Mouse (Mus musculus): ENCODE measurements around the gene Hfe. TPM values are rescaled to one million over a fixed set of nuclear protein-coding genes. Genes with fewer than 3 reads are reported as not detected.
A peak's percentile ranks its signal among the peaks of the same experiment; 100 is the strongest.

The Hfe gene
- polyA plus RNA-seq, 1 experiment = not detected

- TF ChIP-seq POLR2A (IDR thresholded peaks at IDR 0.05; ENCODE audit: insufficient read depth, low read depth, low read length) = no peak; the same call in 1 of the 2 replicates
- TF ChIP-seq CTCF (IDR thresholded peaks at IDR 0.05; ENCODE audit: insufficient read depth, low read depth, low read length) = no peak
- H3K4me3 ChIP-seq (ENCODE audit: insufficient read depth, low read depth, low read length) = peak overlapping the region; percentile 51
- H3K4me1 ChIP-seq (ENCODE audit: control insufficient read depth, insufficient read depth, low read length) = no peaks in the 10 kb centered on the region
- H3K27ac ChIP-seq (ENCODE audit: insufficient read depth, low read depth, low read length) = peak overlapping the region; percentile 66
- under 1% methylated on average over 39 of the region's 39 CpGs for WGBS
Observed at GRCm38 (mm10) chr13:23739069-23739921, 28.6 kb upstream of the Hfe start.

DNA sequence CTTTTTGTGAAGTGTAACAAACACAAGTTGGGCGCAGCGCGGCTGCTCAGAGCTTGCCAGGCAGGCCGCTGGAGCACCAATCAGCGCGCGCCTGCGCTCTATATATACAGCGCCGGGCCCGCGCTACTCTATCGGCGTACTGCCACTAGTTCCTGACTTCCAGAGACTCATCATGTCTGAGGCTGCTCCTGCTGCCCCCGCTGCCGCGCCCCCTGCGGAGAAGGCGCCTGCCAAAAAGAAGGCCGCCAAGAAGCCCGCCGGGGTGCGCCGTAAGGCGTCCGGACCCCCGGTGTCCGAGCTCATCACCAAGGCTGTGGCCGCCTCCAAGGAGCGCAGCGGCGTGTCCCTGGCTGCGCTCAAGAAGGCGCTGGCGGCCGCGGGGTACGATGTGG, 28.0 kb upstream of the Hfe start, which contains the start of gene Hist1h1c:
Gene Hist1h1c (plus strand): TSS at position 132 of the 392 bp plus-strand sequence.
- peak within 1 kb of the TSS; percentile 91 for H3K27ac ChIP-seq (ENCODE audit: insufficient read depth, low read depth, low read length)
- H3K4me3 ChIP-seq (ENCODE audit: insufficient read depth, low read depth, low read length) = peak within 1 kb of the TSS; percentile 51
- TF ChIP-seq CTCF (IDR thresholded peaks at IDR 0.05; ENCODE audit: insufficient read depth, low read depth, low read length) = no peak
- TF ChIP-seq POLR2A (IDR thresholded peaks at IDR 0.05; ENCODE audit: insufficient read depth, low read depth, low read length) = peak; percentile 97
- under 1% methylated on average over 37 of the region's 38 CpGs for WGBS
- no peaks in the 10 kb centered on the region for H3K4me1 ChIP-seq (ENCODE audit: control insufficient read depth, insufficient read depth, low read length)

DNA sequence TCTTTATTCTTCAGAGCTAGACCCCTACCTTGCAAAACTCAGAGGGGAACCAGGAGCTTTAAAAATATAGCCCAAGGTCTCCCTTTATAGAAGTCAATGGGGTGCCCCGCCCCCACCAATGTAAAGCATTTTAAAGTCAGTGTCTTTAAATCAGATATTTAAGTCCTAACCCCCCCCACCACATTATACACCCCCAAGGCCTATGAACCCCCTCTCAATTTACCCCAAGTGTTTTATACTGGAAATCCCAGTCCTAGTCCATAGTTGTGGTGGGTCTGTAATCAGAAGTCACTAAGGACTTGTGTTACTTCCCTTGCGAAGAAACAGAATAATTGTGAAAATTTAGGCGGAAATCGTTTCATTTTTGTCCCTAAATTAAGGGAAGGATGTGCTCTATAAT, 27.4 kb upstream of the Hfe start:
- Histone ChIP-seq H3K27ac (ENCODE audit: insufficient read depth, low read depth, low read length) (peak overlapping the region; percentile 91), H3K4me3 (ENCODE audit: insufficient read depth, low read depth, low read length) (no peak overlapping the region), H3K4me1 (ENCODE audit: control insufficient read depth, insufficient read depth, low read length) (no peaks in the 10 kb centered on the region)
- WGBS = 21% methylated on average over 4 of the region's 4 CpGs
- TF ChIP-seq POLR2A (IDR thresholded peaks at IDR 0.05; ENCODE audit: insufficient read depth, low read depth, low read length) (no peak), CTCF (IDR thresholded peaks at IDR 0.05; ENCODE audit: insufficient read depth, low read depth, low read length) (no peak)

DNA sequence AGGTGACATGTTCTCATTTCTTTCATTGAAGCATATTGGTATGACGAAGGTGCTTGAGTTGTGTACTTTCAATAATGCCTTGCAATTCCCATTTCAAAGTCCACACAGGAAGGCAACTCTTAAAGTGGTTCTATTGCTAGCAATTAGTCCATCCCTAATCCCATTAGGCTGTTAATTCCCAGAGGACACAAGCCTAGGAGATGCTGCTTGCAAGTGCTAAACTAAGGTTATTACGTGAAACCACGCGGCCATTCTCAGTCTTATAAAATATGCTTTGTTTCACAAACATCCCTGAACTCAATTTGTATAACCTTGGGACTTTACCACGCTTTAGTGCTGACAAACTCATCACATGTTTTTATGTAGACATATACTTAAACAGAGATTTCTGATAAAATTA, 26.4 kb upstream of the Hfe start:
- no peak overlapping the region for H3K4me3 ChIP-seq (ENCODE audit: insufficient read depth, low read depth, low read length)
- H3K4me1 ChIP-seq (ENCODE audit: control insufficient read depth, insufficient read depth, low read length) = no peaks in the 10 kb centered on the region
- WGBS = 91% methylated on average over 5 of the region's 5 CpGs
- H3K27ac ChIP-seq (ENCODE audit: insufficient read depth, low read depth, low read length) = no peak overlapping the region
- TF ChIP-seq CTCF (IDR thresholded peaks at IDR 0.05; ENCODE audit: insufficient read depth, low read depth, low read length) (no peak), POLR2A (IDR thresholded peaks at IDR 0.05; ENCODE audit: insufficient read depth, low read depth, low read length) (no peak)

DNA sequence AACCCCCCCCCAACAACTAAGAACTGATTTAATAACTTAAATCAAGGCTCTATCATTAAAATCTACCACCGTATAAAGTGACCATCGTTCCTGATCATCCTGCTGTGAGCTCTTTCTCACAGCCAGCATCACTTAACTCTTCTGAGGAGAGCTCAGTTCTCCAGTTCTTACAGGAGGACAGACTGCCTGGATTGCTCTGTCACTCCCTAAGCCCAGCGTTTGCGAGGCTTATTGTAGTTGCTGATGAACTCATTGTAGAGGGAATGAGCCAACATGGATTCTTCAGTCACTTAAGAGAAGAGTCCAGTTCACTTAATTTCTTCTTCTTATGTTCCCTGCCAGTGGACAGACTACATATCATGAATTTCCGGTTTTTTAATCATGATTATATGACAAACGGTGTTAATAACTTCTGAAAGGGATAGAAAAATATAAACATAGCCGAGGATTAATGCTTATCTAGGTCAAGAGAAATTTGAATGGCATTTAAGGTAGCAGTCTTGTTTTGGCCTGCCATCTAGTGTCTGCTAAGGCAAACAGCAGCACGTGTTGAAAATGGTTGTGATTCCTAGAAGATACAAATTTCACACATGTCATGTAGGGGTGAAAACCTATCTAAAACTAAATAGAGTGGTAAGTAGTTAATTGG, 21.6 kb upstream of the Hfe start:
- H3K4me3 ChIP-seq (ENCODE audit: insufficient read depth, low read depth, low read length) = no peak overlapping the region
- no peaks in the 10 kb centered on the region for H3K4me1 ChIP-seq (ENCODE audit: control insufficient read depth, insufficient read depth, low read length)
- 20% methylated on average over 8 of the region's 8 CpGs for WGBS
- H3K27ac ChIP-seq (ENCODE audit: insufficient read depth, low read depth, low read length) = no peak overlapping the region
- no peak for TF ChIP-seq CTCF (IDR thresholded peaks at IDR 0.05; ENCODE audit: insufficient read depth, low read depth, low read length)
- no peak for TF ChIP-seq POLR2A (IDR thresholded peaks at IDR 0.05; ENCODE audit: insufficient read depth, low read depth, low read length)

- no peak overlapping the region for H3K27ac ChIP-seq (ENCODE audit: insufficient read depth, low read depth, low read length)
- no peak for TF ChIP-seq CTCF (IDR thresholded peaks at IDR 0.05; ENCODE audit: insufficient read depth, low read depth, low read length)
- TF ChIP-seq POLR2A (IDR thresholded peaks at IDR 0.05; ENCODE audit: insufficient read depth, low read depth, low read length) = no peak
- H3K4me3 ChIP-seq (ENCODE audit: insufficient read depth, low read depth, low read length) = no peak overlapping the region
- WGBS = 57% methylated on average over 8 of the region's 8 CpGs
- H3K4me1 ChIP-seq (ENCODE audit: control insufficient read depth, insufficient read depth, low read length) = no peaks in the 10 kb centered on the region
Observed at GRCm38 (mm10) chr13:23730479-23730878, 19.8 kb upstream of the Hfe start.

- WGBS = 95% methylated on average over 5 of the region's 5 CpGs
- H3K4me1 ChIP-seq (ENCODE audit: control insufficient read depth, insufficient read depth, low read length) = no peaks in the 10 kb centered on the region
- no peak overlapping the region for H3K27ac ChIP-seq (ENCODE audit: insufficient read depth, low read depth, low read length)
- no peak overlapping the region for H3K4me3 ChIP-seq (ENCODE audit: insufficient read depth, low read depth, low read length)
- TF ChIP-seq POLR2A (IDR thresholded peaks at IDR 0.05; ENCODE audit: insufficient read depth, low read depth, low read length) (no peak), CTCF (IDR thresholded peaks at IDR 0.05; ENCODE audit: insufficient read depth, low read depth, low read length) (no peak)
Observed at GRCm38 (mm10) chr13:23729706-23730105, 19.1 kb upstream of the Hfe start.

- Histone ChIP-seq H3K4me3 (ENCODE audit: insufficient read depth, low read depth, low read length) (no peak overlapping the region), H3K27ac (ENCODE audit: insufficient read depth, low read depth, low read length) (no peak overlapping the region), H3K4me1 (ENCODE audit: control insufficient read depth, insufficient read depth, low read length) (no peaks in the 10 kb centered on the region)
- 71% methylated on average over 9 of the region's 9 CpGs for WGBS
- TF ChIP-seq CTCF (IDR thresholded peaks at IDR 0.05; ENCODE audit: insufficient read depth, low read depth, low read length) (no peak), POLR2A (IDR thresholded peaks at IDR 0.05; ENCODE audit: insufficient read depth, low read depth, low read length) (no peak)
Observed at GRCm38 (mm10) chr13:23729192-23729525, 18.5 kb upstream of the Hfe start.

DNA sequence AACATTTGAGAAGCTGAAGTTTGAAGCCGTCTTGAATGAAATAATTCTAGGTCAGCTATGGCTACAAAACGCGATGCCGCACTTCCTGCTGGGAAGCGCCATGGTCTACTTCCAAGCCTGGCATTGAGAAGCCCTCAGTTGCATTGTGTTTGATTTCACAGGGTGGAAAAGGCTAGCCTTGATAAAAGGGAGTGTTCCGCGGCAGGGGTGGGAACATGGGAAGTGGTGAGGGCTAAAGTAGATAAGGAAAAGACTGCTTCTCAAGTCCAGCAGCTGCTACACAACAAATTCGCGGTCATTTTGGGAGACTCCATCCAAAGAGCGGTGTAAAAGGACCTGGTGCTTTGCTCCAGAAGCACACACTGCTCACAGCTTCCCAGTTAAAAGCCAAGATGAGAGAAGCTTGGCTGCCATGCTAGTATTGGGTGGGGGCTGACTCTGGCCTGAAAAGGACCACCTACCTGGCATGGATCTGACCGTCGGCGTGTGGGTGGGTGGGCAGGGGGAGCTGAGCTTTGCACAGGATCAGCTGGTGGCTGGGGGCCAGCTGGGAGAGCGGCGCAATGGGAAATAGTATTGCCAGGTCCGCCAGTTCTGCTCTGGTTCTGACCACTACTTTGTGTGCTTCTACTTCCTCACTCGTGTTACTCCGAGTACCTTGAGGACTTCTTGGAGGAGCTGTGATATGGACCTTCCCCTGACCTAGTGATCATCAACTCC, 18.0 kb upstream of the Hfe start:
- 83% methylated on average over 18 of the region's 18 CpGs for WGBS
- Histone ChIP-seq H3K4me1 (ENCODE audit: control insufficient read depth, insufficient read depth, low read length) (no peaks in the 10 kb centered on the region), H3K27ac (ENCODE audit: insufficient read depth, low read depth, low read length) (no peak overlapping the region), H3K4me3 (ENCODE audit: insufficient read depth, low read depth, low read length) (no peak overlapping the region)
- TF ChIP-seq POLR2A (IDR thresholded peaks at IDR 0.05; ENCODE audit: insufficient read depth, low read depth, low read length) = no peak
- no peak for TF ChIP-seq CTCF (IDR thresholded peaks at IDR 0.05; ENCODE audit: insufficient read depth, low read depth, low read length)

Measured in olfactory bulb, adult 2 months (tissue).